Mouse (Mus musculus): ENCODE measurements around the gene Chsy1.
A peak's percentile ranks its signal among the peaks of the same experiment; 100 is the strongest.

The Chsy1 gene

DNA sequence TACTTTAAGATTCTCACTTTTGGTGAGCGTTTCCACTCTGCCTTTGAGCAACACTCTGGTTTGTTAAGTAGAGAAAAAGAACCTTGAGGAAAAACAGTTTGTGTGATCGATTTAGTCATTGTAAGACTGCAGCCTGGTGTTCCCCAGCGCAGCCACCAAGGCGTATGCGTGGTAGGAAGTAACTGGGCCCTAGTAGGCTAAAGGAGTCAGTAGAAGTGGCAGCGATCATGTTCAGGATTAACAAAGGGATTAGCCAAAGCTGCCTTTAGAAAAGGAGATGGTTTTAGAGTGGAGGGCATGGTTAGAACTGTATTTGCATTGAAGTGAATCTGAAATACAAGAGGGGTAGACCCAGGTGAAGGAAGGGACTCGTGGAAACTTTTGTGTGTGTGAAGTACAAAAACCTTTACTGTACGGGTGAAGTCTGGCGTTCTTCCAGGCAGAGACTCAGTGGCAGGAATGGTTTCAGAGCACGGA lies 1.4 kb downstream of the Chsy1 start:
- no peak for DNase-seq

DNA sequence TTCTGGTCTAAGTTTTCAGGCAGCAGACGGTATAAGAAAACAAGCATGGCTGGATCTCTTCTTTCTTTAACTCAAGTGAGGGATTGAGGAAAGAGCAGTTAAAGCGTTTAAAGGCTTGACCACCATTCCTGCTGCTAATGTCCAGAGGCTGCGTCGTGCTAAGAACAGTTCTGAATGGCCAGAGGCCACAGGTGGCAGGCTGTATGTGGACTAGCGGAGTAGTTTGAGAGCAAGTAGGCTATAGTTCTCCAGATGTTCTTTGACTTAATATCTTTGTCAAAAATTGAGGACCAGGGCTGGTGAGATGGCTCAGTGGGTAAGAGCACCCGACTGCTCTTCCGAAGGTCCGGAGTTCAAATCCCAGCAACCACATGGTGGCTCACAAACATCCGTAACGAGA lies 1.9 kb downstream of the Chsy1 start:
- DNase-seq, result no peak

DNA sequence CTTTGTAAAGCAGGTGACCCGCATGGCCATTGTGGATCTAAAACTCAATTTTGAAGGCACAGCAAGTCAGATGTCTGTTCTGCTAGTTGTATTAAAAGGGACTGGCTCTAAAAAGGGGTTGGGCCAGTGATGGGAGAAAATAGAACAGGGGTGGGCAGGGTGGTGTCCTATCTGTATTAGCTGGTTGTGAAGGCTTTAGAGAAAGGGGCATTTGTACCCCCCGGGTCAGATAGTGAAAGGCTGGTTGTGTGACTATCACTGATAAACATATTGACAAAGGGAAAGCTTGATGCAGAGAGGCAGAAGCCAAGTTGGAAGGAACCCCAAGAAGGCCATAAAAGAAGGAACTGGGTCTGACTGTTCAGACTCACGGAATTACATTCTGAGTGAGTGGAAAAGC lies 4.2 kb downstream of the Chsy1 start:
- no peak for DNase-seq

DNA sequence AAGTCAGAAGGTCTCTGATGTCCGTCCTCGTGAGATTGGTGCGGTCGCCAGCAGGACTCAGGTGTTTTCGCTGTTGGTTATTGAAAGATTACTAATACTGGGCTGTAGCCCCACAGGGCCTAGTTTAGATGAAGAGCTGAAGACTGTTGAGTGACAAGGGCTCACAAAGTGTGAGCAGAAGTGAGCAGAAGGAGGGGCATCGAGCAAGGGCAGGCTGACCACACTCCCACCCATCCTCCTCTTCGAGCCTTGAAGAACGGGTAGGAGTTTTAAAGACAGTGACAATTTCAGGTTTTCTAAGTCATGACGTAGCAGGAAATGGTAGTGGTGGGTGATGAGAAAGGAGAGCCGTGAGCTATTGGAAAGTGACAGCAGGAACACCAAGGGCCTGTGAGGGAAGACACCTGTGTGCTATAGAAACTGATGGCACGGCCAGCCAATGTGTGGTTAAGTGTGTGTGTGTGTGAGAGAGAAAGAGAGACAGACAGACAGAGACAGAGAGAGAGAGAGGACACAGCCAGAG lies 6.6 kb downstream of the Chsy1 start:
- no peak for DNase-seq

GRCm38 (mm10) chr7:66116906-66117482 lies 7.7 kb downstream of the Chsy1 start:
- no peak for DNase-seq

DNA sequence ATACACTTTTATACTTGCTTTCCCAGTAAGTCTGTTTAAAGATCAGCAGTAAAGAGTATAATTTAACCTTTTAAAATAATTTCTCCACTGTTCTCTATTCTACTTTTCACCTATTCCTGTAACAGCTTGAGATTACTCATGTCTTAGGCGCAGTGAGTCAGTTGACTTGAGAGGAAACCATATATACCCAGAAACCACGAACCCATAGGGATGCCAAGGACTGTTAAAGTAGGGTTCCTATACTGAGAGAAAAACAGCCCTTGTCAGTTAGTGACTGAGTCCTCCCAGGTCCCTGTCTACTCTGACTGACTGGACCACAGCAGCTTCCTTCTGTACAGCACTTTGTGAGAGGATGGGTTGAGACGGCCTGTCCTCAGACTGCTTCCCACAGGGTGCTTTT lies 8.7 kb downstream of the Chsy1 start:
- DNase-seq, result no peak

DNA sequence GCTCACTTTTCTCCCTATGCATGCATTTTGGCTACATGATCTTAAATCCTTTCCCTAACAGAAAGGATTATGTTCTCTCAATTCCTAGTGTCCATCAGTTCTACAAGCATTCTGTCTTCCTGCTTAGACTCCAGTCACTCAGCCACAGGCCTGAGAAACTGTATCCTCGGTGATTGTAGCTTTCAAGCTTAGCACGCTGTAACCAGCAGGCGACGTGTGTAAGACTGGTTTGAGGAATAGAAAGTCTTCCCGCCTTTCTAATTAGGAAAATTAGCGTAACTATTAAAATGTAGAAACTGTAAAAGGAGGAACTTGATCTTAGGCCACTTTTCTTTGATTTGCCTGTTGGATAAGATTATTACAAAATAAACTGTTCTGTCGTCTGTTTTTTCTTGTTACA lies 9.5 kb downstream of the Chsy1 start:
- DNase-seq, result no peak

- DNase-seq, result peak; percentile 83
These were observed 10.8 kb downstream of the Chsy1 start for GRCm38 (mm10) chr7:66120139-66120538.

GRCm38 (mm10) chr7:66120702-66121396 lies 11.5 kb downstream of the Chsy1 start:
- no peak for DNase-seq

- DNase-seq, result no peak
These were observed 15.2 kb downstream of the Chsy1 start for GRCm38 (mm10) chr7:66124551-66124968.

- DNase-seq, result no peak
These were observed 16.1 kb downstream of the Chsy1 start for GRCm38 (mm10) chr7:66125368-66125767.

- no peak for DNase-seq
These were observed 18.8 kb downstream of the Chsy1 start for GRCm38 (mm10) chr7:66127951-66128645.

DNA sequence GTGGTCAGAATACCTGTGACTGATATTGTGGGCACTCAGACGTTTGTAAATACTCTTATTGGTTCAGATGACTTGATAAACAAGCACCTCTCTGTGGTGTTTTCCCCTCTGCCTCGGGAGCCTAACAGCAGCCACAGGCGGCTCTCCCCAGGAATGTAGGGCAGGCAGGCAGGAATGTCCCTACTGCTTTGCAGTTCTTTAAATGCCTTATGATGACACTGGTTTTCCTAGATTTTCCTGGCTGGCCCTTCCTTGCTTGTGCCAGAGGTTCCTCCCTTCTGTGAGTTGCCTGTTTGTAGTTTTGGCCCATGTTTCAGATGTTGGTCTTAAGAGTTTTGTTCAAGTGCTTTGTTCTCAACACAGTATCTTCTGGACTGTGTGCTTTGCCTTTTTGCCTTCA lies 19.5 kb downstream of the Chsy1 start:
- no peak for DNase-seq

DNA sequence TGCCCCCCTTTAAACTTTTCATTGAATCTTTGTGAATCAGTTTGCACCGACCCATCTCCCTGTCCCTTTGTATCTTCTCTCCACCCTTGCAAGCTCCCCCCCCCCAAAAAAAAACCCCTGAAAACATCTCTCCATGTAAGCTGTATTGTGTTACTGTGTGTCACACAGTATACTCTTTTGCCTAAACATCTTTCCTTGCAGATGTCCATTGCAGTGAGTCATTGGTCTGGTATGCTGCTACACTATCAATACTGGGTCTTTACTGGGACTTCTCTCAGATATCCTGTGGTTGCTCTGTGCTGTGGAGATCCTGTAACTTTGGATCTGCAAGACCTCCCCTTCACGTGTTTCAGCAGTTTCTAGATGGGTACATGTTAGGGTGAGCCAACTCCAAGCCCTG lies 21.0 kb downstream of the Chsy1 start:
- no peak for DNase-seq

DNA sequence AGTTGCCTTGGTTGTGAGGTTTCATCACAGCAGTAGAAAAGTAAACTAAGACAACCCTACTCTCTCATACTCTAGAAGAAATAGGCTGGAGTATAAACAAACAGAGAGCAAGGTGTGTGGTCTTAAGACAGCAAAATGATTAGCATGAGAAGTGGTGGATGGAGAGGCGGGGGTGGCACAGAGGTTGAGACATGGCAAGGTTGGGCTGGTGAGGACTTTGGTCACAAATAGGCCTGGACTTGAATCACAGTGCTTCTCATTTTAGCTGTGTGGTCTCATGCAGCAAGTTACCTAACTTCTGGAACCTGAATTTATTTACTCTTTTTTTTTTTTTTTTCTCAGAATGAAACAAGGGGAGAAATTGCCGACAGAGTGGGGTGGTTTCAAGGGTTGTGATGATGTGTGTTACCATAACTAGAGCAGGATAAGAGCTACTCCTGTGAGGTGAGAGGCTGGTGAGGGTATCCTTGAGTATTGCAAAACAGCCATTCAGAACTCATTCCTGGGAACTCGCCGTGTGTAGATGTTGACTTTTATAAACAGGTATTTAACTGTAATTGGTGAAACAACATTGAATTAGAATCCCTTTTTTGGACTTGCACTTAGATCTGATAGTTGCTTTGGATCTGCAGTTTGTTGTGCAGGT lies 22.6 kb downstream of the Chsy1 start:
- DNase-seq, result no peak

- no peak for DNase-seq
These were observed 24.8 kb downstream of the Chsy1 start for GRCm38 (mm10) chr7:66134154-66134553.

DNA sequence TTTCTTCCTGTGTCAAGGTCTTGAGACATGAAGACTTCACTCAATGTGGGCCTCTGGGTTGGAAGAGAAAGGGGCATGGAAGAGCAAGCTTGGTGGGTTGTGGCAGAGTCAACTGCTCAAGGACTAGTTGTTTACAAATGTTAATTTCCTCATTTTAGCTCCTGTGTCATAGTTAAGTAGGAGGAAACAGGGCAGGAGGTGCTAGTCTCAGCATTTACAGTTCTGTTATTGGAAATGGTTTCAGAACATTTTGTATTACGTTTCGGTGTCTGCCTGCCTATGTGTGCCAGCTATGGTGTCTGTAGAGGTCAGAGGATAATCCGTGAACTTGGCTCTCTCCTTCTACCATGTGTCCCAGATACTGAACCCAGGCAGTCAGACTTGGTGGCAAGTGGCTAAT lies 26.3 kb downstream of the Chsy1 start:
- DNase-seq, result no peak

DNA sequence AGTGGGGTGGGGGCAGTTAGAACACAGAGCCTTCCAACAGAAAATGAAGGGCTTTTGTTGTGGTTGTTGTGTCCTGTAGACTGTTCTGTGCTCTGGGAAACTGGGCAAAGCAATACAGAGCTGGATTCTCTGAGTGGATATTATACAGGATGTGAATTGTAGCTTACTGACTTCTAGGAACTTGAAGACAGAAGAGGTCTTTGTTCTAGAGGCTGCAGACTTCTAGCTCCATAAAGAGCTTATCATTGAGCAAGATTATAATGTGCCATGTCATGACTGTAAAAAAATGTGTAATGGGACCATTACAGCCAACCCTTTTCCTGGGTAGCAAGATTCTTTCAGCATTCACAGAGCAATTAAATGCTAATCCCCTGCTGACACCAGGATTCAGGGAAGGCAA lies 26.9 kb downstream of the Chsy1 start:
- no peak for DNase-seq

DNA sequence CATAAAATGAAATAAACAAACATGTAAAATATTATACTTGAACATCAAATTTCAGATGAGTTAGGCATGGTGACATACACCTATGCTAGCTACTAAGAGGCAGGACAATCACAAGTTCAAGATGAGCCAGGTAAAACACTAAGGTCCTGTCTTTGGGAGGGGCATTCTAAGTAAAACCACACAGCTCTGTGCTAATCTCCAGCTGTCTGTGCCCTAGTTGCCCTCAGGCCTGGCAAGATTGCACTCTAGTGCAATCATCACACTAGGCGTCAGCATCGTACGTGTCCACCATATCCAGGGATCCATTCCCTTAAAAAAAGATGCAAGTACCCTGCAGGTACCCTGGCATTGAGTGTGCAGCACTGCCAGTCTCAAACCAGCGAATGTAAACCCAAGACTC lies 28.0 kb downstream of the Chsy1 start:
- DNase-seq, result no peak

DNA sequence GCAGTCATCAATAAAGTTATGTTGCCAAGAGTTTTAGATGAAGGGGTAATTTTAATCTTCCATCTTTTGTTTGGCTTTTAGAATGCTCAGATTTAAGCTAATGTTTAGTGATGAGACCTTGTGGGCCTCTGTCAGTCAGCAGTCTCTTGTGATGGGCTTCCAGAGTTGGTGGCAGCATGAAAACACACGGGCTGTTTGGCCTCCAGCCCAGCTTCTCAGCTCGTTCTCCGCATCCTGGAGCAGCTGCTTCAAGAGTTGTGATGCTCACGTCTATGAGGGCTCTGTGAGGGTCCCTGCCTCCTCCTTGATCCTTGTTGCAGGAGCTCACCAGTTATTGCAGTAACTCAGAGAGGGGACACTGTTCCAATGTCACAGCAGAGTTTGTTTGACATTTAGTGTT lies 29.0 kb downstream of the Chsy1 start:
- no peak for DNase-seq

DNA sequence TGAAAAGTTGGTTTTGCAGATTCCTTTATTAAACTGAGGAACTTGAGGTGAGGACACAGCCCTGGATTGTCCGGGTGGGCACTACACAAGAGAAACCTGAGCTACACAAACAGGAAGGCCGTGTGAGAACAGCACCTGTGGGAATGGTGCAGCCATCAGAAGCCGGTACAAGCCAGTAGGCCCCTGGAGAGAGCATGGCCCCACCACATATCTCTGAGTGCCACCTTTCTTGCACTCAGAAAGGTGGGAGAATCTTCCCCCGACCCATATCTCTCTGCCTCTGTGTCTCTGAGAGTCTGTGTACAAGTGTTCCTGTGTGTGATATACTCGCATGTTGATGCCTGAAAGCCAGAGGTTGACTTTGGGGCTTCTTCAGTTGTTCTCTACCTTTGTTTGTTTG lies 29.6 kb downstream of the Chsy1 start:
- no peak for DNase-seq

DNA sequence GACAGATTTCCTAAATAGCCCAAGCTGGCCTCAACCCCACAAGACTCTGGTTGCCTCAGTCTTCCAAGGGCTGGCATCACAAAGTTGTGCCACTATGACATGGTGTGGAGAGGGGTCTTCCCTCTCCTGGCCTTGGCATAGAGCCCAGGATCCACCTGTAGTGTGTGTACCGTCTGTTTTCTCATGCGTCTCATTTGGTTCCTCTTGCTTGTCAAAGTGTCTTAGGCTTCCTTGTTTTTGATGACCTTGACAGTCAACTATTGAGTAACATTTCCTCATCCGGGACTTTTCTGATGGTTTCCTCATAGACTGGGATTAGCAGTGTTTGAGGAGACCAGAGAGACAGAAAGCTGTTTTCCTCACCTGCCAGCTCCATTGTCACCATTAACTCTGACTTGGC lies 30.8 kb downstream of the Chsy1 start:
- DNase-seq, result no peak

- DNase-seq, result no peak
These were observed 31.7 kb downstream of the Chsy1 start for GRCm38 (mm10) chr7:66140923-66141570.
